Mouse (Mus musculus): ENCODE measurements around the gene Rock2. TPM values are rescaled to one million over a fixed set of nuclear protein-coding genes. Genes with fewer than 3 reads are reported as not detected.

The Rock2 gene
- total RNA-seq (2014; rRNA removed) (11.7 and 14.5 TPM in 2 replicates), polyA plus RNA-seq (2012; rRNA removed) (1.5 and 1.7 TPM in 2 replicates)

DNA sequence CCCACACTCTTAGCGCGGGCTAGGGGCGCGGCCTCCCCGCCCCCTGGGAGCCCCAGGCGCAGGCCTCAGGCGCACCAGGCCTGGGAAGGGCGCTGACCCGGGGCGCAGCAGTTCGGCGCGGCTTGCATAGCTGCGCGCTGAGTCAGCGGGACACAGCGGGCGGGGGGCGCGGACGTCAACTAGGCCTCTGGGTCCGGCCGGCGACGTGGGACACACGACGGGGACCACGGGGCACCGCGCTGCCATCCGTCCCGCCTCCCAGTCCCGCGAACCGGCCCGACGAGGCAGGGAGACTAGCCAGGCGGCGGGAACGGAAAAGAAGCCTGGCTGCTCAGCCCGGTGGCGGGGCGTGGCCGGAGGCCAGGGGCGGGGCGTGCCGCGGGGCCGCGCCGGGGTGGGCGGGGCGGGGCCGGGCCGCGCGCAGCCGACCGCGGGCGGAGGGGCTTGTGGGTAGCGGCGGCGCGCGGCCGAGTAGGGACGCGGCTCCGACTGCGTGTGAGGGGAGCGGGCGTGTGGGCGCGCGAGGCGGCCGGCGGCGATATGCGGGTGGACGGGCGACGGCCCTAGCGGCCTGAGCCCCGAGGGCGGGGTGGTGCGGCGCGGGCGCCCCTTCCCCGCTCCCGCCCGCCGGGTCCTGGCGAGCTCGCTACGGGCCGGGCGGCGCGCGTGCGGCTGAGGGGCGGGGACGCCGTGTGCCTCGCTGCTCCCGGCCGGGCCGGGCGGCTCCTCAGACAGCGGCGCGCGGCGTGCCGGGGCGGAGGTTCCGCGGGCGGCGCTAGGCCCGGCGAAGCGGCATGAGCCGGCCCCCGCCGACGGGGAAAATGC is at the start of gene Rock2:
Rock2 (plus strand) TSS at position 500 of the 825 bp plus-strand sequence.
- under 1% methylated on average over 119 of the region's 130 CpGs for WGBS
- peaks cover 22% of the 10 kb centered on the region for H3K4me1 ChIP-seq (ENCODE audit: control insufficient read depth, insufficient read depth, low read length)
- DNase-seq (ENCODE audit: extremely low read depth, low read depth, low spot score), result no peak

DNA sequence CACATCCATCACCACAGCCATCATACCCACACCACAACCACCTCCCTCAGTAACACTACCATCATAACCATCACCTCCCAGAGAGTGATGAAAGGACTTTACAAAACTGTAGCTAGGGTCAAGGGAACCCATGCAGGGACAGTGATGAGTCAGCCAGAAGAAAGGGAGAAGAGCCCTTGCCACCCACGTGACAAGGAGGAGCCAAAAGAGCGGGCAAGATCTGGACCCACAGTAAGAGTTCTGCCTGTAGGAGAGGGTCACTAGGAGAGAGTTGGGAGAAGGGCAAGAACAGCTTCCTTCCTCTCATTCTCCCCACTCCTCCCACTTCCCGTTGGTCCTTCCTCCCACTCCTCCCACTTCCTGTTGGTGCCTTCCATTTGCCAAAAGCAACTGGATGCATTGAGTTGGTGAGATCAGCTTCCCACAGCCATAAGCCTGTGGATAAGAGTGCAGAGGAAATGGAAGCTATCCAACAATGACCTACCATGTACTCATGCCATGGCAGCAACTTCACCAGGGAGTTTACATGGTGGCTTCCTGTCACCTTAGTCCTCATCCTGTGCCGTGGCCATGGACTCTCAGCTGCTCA is 47.4 kb upstream of the Rock2 start:
- peaks cover 6% of the 10 kb centered on the region for H3K4me1 ChIP-seq (ENCODE audit: control insufficient read depth, insufficient read depth, low read length)
- no peak for TF ChIP-seq POLR2A (IDR thresholded peaks at IDR 0.05; ENCODE audit: extremely low read depth, insufficient read depth, low read length)
- no peak for DNase-seq (ENCODE audit: extremely low read depth, low read depth, low spot score)
- no peak overlapping the region for H3K27ac ChIP-seq (replicated peaks; ENCODE audit: insufficient read depth, low read depth, low read length)
- 82% methylated on average over 4 of the region's 4 CpGs for WGBS
- H3K9ac ChIP-seq (ENCODE audit: low read depth, low read length), result no peak overlapping the region
- H3K36me3 ChIP-seq (ENCODE audit: control insufficient read depth, insufficient read depth, low read length), result no peaks in the 10 kb centered on the region
- H3K79me2 ChIP-seq (ENCODE audit: control insufficient read depth, insufficient read depth, low read length), result no peaks in the 10 kb centered on the region
- H3K27me3 ChIP-seq (ENCODE audit: control insufficient read depth, insufficient read depth, low read length), result no peaks in the 10 kb centered on the region
- H3K4me3 ChIP-seq (ENCODE audit: insufficient read depth, low read depth, low read length), result no peak overlapping the region

More for the DNA sequence above, at the start of gene Rock2:
- no peak for TF ChIP-seq CTCF (IDR thresholded peaks at IDR 0.05; ENCODE audit: low read depth, low read length)
- peak; percentile 76 for TF ChIP-seq POLR2A (IDR thresholded peaks at IDR 0.05; ENCODE audit: extremely low read depth, insufficient read depth, low read length)
- no peaks in the 10 kb centered on the region for H3K36me3 ChIP-seq (ENCODE audit: control insufficient read depth, insufficient read depth, low read length)
- H3K27me3 ChIP-seq (ENCODE audit: control insufficient read depth, insufficient read depth, low read length), result no peaks in the 10 kb centered on the region
- peaks cover 14% of the 10 kb centered on the region; the same call in 1 of the 2 replicates for H3K79me2 ChIP-seq (ENCODE audit: control insufficient read depth, insufficient read depth, low read length)
- peak within 1 kb of the TSS; percentile 97 for H3K4me3 ChIP-seq (ENCODE audit: insufficient read depth, low read depth, low read length)
- peak within 1 kb of the TSS; percentile 100 for H3K27ac ChIP-seq (replicated peaks; ENCODE audit: insufficient read depth, low read depth, low read length)
- peak within 1 kb of the TSS; percentile 100 for H3K9ac ChIP-seq (ENCODE audit: low read depth, low read length)

DNA sequence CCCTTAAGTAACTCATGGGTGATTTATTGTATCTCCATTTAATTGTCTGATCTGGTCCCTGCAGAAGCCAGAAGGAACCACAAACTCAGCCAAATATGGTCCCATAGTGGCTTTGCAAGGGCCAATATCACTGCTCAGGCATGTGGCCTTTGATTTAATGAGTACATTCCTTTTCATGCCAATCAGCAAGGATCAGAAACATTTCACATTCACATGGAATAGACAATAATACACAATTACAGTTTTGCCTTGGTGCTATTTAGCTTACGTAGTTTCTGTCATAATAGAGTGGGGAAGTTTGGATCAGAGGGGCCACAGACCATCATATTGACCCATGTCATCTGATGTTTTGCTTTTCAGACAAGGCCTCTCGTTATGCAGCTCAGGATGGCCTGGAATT is 46.2 kb upstream of the Rock2 start:
- WGBS, result 84% methylated on average over 2 of the region's 2 CpGs
- H3K4me3 ChIP-seq (ENCODE audit: insufficient read depth, low read depth, low read length), result no peak overlapping the region
- peaks cover 10% of the 10 kb centered on the region for H3K4me1 ChIP-seq (ENCODE audit: control insufficient read depth, insufficient read depth, low read length)
- DNase-seq (ENCODE audit: extremely low read depth, low read depth, low spot score), result no peak
- TF ChIP-seq CTCF (IDR thresholded peaks at IDR 0.05; ENCODE audit: low read depth, low read length) (no peak), POLR2A (IDR thresholded peaks at IDR 0.05; ENCODE audit: extremely low read depth, insufficient read depth, low read length) (no peak)
- no peaks in the 10 kb centered on the region for H3K79me2 ChIP-seq (ENCODE audit: control insufficient read depth, insufficient read depth, low read length)
- H3K36me3 ChIP-seq (ENCODE audit: control insufficient read depth, insufficient read depth, low read length), result no peaks in the 10 kb centered on the region
- no peaks in the 10 kb centered on the region for H3K27me3 ChIP-seq (ENCODE audit: control insufficient read depth, insufficient read depth, low read length)
- no peak overlapping the region for H3K27ac ChIP-seq (replicated peaks; ENCODE audit: insufficient read depth, low read depth, low read length)
- H3K9ac ChIP-seq (ENCODE audit: low read depth, low read length), result no peak overlapping the region

DNA sequence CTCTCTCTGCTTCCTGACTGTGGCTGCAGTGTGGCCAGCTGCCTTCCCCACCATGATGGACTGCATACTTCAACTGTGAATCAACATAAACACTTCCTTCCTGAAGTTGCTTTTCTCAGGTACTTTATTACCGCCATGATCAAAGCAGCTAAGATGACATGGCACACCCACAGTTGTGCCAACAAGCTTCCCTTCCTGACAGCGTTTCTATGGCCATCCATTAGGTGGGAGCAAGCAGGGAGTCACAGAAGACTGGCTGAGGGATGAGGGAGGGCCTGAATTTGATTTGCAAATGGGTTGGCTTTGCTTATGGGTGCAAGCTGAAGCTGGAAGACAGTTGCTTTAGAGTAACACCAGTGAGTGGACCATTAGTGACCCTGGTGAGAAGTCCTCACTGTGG is 44.9 kb upstream of the Rock2 start:
- Histone ChIP-seq H3K9ac (ENCODE audit: low read depth, low read length) (no peak overlapping the region), H3K27ac (replicated peaks; ENCODE audit: insufficient read depth, low read depth, low read length) (no peak overlapping the region), H3K27me3 (ENCODE audit: control insufficient read depth, insufficient read depth, low read length) (no peaks in the 10 kb centered on the region), H3K79me2 (ENCODE audit: control insufficient read depth, insufficient read depth, low read length) (no peaks in the 10 kb centered on the region), H3K4me1 (ENCODE audit: control insufficient read depth, insufficient read depth, low read length) (peaks cover 13% of the 10 kb centered on the region), H3K36me3 (ENCODE audit: control insufficient read depth, insufficient read depth, low read length) (no peaks in the 10 kb centered on the region), H3K4me3 (ENCODE audit: insufficient read depth, low read depth, low read length) (no peak overlapping the region)
- no peak for DNase-seq (ENCODE audit: extremely low read depth, low read depth, low spot score)
- 86% methylated on average over 2 of the region's 2 CpGs for WGBS
- TF ChIP-seq CTCF (IDR thresholded peaks at IDR 0.05; ENCODE audit: low read depth, low read length) (no peak), POLR2A (IDR thresholded peaks at IDR 0.05; ENCODE audit: extremely low read depth, insufficient read depth, low read length) (no peak)

DNA sequence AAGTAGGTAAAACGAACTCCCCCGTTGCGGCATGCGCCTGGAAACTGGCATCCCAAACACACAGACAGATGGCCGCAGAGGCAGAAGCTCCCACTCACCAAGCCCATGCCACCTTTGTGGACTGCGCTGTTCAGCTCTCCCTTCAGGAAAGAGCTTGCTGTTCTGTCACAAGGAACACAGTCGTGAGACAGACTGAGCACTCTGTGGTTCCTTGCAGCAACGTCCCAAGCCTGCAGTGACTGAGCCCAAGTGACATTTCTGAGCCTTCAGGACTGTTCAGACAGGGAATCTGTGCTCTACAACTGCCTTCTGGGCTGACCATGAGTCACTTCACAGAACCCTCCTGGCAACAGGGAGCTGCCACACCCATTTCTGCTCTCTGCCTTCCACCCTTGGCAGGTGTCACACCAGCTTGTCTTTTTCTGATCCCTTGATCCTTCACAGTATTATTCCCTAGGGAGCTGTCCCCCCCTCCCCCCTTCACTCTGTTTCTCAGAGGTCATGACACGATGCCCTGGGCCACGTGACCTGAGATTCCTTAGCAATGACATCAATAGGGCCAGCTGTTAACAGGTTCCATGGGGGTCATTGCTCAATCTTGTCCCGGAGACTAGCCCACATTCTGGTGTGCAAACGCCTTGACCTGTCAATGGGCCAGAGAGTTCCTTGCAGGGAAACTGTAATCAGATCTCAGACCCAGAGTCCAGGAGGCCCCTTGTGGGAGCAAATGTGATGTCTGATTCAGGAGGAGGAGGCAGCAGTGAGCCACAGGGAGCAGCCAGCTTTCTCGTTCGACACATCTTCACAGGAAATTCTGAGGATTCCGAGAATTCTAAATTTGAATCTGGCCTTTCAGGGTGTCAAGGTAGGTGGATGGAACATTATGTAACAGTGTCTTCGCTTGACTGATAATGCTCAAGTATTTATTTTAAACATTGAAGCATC is 44.0 kb upstream of the Rock2 start:
- no peak for TF ChIP-seq POLR2A (IDR thresholded peaks at IDR 0.05; ENCODE audit: extremely low read depth, insufficient read depth, low read length)
- no peak; the same call in 1 of the 2 replicates for TF ChIP-seq CTCF (IDR thresholded peaks at IDR 0.05; ENCODE audit: low read depth, low read length)
- Histone ChIP-seq H3K9ac (ENCODE audit: low read depth, low read length) (no peak overlapping the region), H3K27me3 (ENCODE audit: control insufficient read depth, insufficient read depth, low read length) (no peaks in the 10 kb centered on the region), H3K36me3 (ENCODE audit: control insufficient read depth, insufficient read depth, low read length) (no peaks in the 10 kb centered on the region), H3K79me2 (ENCODE audit: control insufficient read depth, insufficient read depth, low read length) (no peaks in the 10 kb centered on the region), H3K4me1 (ENCODE audit: control insufficient read depth, insufficient read depth, low read length) (peaks cover 13% of the 10 kb centered on the region), H3K27ac (replicated peaks; ENCODE audit: insufficient read depth, low read depth, low read length) (no peak overlapping the region), H3K4me3 (ENCODE audit: insufficient read depth, low read depth, low read length) (no peak overlapping the region)
- WGBS, result 53% methylated on average over 16 of the region's 16 CpGs
- peak; percentile 69 for DNase-seq (ENCODE audit: extremely low read depth, low read depth, low spot score)

Measured in liver, adult 2 months (tissue).